6 mouse cellular contexts compared by ENCODE assay signal in genomic region chr5:69663961-69664360, GRCm38 (mm10).
"Had no signal": no experiment of that assay in that cellular context is flagged by ENCODE, and none has a peak within 500 bp of the region (broad histone marks: within the 10 kb centered on the region; RNA-seq: fewer than 3 reads in every experiment).

No protein-coding gene starts in this region.

- DNase-seq: kidney, postnatal 25 days; lung, adult 2 months; retina, postnatal 1 day; right cerebral cortex, postnatal 14 days; thymus, adult 18-20 months; thymus, postnatal 14 days had no signal
